Mouse (Mus musculus) kidney, adult 2 months (tissue): ENCODE measurements around the gene Wdr59. TPM values are rescaled to one million over a fixed set of nuclear protein-coding genes. Genes with fewer than 3 reads are reported as not detected.

Source experiments
- DNase-seq: peaks from one replicate; pipeline ENCODE4 v3.0.0; 2021
- H3K27ac ChIP-seq: fragments of 200-500 bp; 2 replicates; pipeline ENCODE4 v1.5.1; 2012; ENCODE audit warnings: low read depth, low read length, control low read depth, inconsistent platforms; ENCODE audit not compliant: insufficient read depth
- H3K27me3 ChIP-seq: fragments of 200-500 bp; replicated peaks from 2 replicates; pipeline ENCODE4 v1.6.1; 2012; ENCODE audit warnings: mild to moderate bottlenecking, moderate library complexity, low read length, inconsistent platforms; ENCODE audit not compliant: control insufficient read depth, insufficient read depth
- H3K36me3 ChIP-seq: fragments of 200-500 bp; 2 replicates; pipeline ENCODE4 v1.6.1; 2012; ENCODE audit warnings: mild to moderate bottlenecking, moderate library complexity, low read length, inconsistent platforms; ENCODE audit not compliant: control insufficient read depth, insufficient read depth
- H3K4me1 ChIP-seq: fragments of 200-500 bp; 2 replicates; pipeline ENCODE4 v1.6.1; 2011; ENCODE audit warnings: low read length; ENCODE audit not compliant: control insufficient read depth, insufficient read depth
- H3K4me3 ChIP-seq: fragments of 200-500 bp; 2 replicates; pipeline ENCODE4 v1.5.1; 2011; ENCODE audit warnings: mild to moderate bottlenecking, low read depth, low read length, control low read depth; ENCODE audit not compliant: insufficient read depth
- CTCF ChIP-seq: fragments of 200-500 bp; conservative IDR thresholded peaks from 2 replicates; pipeline ENCODE4 v1.5.1; 2011; ENCODE audit warnings: low read depth, mild to moderate bottlenecking, control low read depth, low read length, moderate library complexity, mixed read lengths; ENCODE audit not compliant: insufficient read depth, insufficient read length
- POLR2A ChIP-seq: fragments of 200-500 bp; IDR thresholded peaks from one replicate; pipeline ENCODE4 v1.6.1; 2011; ENCODE audit warnings: low read depth, low read length, control low read depth
- WGBS: fragments of 180-500 bp; shearing (Covaris S2); methylation state at CpG from one replicate; pipeline ENCODE4 v1.1.7; 2018; 5-methylcytosine and 5-hydroxymethylcytosine counted together
- polyA plus RNA-seq: library from polyadenylated mRNA; depleted of rRNA; stranded (reverse); fragments of >200 nt; gene quantifications from 2 replicates; pipeline ENCODE4 v1.2.3, GENCODE M21; 2012

Gene Wdr59
- polyA plus RNA-seq, 1 experiment: 6.9 TPM

DNA sequence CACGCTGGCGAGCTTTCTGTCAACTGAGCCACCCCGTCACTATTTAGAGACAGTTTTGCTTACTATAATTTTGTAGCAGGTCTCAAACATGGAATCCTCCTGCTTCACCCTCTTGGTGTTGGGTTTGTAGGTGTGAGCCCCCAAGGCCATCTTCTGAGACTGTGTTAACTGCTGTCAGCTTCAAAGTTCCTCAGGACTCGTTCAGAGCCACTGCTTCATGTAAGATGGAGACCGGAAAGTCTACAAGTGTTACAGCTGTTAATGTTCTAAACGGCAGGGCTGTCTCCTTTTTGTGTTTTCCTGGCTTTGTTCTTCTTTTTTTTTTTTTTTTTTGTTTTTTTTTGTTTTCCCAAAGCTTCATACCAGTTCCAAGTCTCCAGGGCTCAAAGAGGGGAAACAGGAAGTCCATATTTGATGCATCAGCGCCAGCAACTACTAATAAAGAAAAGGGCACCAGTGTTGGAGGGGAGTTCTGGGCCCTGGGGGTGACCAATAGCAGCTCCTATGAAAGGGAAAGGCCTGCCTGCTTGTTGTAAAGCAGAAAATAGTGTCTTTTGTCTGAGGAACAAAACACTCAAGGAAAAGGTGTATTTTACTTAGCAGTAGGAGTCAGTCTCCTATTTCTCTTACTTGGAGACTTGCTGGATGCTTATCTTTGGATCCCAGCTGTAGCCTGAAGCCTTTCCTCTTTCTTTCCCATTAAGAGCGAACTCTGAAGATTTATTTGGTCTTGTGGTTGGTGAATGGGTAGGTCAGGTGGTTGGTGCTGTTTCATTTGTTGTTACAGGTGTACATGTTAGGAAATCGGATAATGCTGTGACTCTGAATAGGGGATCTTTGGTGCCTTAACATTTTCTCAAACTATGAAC, 28.3 kb upstream of the Wdr59 start:
- 50% methylated on average over 9 of the region's 9 CpGs for WGBS
- H3K36me3 ChIP-seq: no peaks in the 10 kb centered on the region
- H3K27ac ChIP-seq: peak overlapping the region; percentile 63
- H3K4me3 ChIP-seq: no peak overlapping the region
- peak; percentile 55 for DNase-seq
- H3K27me3 ChIP-seq: no peaks in the 10 kb centered on the region
- peaks cover 3% of the 10 kb centered on the region; the same call in 1 of the 2 replicates for H3K4me1 ChIP-seq
- TF ChIP-seq POLR2A: no peak
- no peak for TF ChIP-seq CTCF

DNA sequence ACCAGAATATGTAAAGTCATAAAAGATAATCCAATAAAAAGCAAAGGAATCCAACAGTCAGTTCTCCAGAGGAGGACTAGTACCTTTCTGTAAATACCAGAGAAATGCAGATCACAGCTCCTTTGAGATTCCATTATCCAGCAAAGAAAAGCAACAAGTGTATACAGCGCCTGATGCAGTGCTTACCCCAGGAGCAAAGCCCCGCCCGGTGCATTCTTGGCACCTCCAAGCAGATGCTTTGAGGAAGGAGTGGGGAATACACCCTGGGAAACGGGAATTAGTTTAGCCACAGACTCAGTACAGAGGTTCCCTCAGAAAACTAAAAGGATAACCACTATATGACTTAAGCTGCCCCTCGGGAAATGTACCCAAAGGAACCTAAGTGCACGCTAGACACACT, 26.3 kb upstream of the Wdr59 start:
- DNase-seq: no peak
- H3K4me3 ChIP-seq: no peak overlapping the region
- no peaks in the 10 kb centered on the region for H3K27me3 ChIP-seq
- H3K36me3 ChIP-seq: no peaks in the 10 kb centered on the region
- 87% methylated on average over 6 of the region's 6 CpGs for WGBS
- no peak for TF ChIP-seq POLR2A
- no peak for TF ChIP-seq CTCF
- H3K4me1 ChIP-seq: peaks cover 3% of the 10 kb centered on the region; the same call in 1 of the 2 replicates
- H3K27ac ChIP-seq: no peak overlapping the region

DNA sequence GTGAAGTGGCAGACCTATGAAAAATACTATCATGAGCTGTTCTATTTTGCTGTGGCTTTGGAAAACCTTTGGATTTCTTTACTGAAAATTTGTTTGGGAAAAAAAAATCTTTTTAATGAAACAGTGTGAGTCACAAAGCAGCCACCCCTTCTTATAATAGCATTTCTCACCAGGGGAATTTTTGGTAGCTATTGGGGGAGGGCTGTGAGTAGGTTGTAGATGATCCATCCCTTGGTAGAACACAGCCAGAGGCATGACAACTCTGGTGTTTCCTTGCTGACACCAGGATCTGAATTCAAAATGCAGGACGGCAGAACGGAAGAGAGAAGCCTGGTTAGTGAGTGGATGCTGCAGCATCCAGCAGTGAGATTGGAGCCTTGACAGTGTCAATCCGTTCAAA, 25.3 kb upstream of the Wdr59 start:
- no peak for DNase-seq
- no peak overlapping the region for H3K27ac ChIP-seq
- no peaks in the 10 kb centered on the region for H3K27me3 ChIP-seq
- TF ChIP-seq POLR2A: no peak
- TF ChIP-seq CTCF: no peak
- no peak overlapping the region for H3K4me3 ChIP-seq
- WGBS: 91% methylated on average over 3 of the region's 3 CpGs
- H3K4me1 ChIP-seq: peaks cover 3% of the 10 kb centered on the region; the same call in 1 of the 2 replicates
- H3K36me3 ChIP-seq: no peaks in the 10 kb centered on the region

DNA sequence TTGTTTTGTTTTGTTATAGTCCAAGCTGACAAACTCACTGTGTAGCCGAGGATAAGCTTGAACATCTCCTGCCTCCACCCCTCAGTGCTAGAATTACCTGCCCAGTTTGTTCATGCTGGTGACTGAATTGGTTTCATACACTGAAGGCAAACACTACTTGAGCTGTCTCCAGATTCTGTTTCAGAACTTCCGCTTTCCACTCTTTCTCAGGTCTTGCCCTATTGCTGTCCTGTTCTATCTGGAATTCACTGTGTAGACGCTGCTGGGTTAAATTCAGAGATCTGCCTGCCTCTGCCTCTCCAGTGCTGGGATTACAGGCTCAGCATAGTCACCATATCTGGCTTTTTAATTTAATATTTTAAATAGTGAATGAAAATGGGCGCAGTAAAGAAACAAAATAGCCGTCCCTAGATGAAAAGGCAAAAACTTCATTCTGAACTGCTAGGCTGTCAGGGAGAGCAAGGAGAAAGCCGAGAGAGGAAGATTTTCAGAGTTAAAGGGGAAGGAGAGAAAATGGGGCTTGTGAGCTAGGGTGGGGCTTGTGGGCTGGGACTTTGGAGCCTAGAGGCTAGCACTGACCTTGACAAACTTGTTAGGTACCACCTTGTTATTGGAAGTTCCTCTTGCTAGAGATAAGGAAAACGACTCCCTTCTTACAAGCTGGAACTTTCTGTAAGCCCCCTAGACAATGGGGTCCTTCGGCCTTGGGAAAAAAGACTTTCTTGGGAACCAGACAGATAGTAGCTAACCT, 23.7 kb upstream of the Wdr59 start:
- Histone ChIP-seq H3K4me1 (peaks cover 3% of the 10 kb centered on the region; the same call in 1 of the 2 replicates), H3K27me3 (no peaks in the 10 kb centered on the region), H3K27ac (no peak overlapping the region), H3K36me3 (no peaks in the 10 kb centered on the region), H3K4me3 (no peak overlapping the region)
- TF ChIP-seq CTCF: no peak
- no peak for TF ChIP-seq POLR2A
- 80% methylated on average over 8 of the region's 8 CpGs for WGBS
- no peak for DNase-seq

DNA sequence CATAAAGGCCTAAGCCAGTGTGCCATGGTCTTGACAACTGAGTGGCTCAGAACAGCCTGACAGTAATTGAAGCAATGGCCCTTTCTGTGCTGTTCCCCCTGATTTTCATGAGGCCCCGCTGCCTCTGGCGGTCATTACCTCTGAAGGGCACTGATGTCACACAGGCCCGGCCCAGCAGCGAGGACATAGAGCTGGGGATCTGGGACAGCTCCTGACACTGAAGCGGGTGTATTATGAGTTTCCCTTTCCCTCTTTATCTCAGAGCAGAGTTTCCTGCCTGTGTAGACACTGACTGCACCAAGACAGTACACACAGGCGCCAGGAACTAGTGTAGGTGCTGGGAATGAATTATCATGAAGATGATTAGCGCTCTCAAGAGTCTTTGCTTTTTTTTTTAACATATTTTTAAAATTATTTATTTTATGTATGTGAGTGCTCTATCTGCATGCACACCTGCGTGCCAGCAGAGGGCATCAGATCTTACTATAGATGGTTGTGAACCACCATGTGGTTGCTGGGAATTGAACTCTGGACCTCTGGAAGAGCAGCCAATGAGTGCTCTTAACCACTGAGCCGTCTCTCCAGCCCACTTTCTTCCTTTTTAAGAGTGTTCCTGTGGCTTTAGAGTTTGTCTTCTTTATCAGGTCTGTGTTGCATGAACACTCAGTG, 22.0 kb upstream of the Wdr59 start:
- H3K36me3 ChIP-seq: no peaks in the 10 kb centered on the region
- WGBS: 79% methylated on average over 9 of the region's 9 CpGs
- no peak for DNase-seq
- TF ChIP-seq POLR2A (no peak), CTCF (no peak)
- no peaks in the 10 kb centered on the region; the same call in 1 of the 2 replicates for H3K4me1 ChIP-seq
- H3K27ac ChIP-seq: no peak overlapping the region
- H3K4me3 ChIP-seq: no peak overlapping the region
- H3K27me3 ChIP-seq: no peaks in the 10 kb centered on the region

DNA sequence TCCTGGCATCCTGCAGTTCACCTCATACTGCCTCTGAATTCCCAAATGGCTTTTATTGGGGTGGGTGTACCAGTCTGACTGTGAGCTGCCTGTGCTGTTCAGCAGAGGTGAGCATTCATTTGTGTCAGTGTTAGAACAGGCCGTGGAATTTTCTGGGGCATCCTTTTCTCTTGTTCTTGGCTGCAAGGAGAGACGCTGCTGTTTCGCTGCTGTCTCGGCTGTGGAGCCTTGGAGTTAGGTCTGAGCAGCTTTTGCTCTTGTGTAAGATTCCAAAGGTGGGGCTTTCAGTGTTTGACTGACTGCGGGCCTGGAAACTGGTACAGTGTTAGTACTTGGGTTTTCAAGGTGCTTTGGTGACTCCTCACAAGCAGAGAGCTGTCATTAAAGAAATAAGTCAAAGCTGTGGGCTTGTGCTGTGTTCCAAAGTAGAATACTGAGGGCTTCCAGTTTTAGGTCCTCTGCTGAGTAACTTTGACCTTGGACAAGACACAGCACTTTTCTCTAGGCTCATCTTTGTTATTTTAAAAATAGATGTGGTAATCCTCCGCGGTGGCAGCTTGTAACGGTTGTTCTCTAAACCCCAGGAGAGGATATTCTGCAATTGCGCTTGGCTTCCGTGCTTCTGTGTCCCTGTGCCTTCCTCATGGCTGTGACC, 17.7 kb upstream of the Wdr59 start:
- H3K36me3 ChIP-seq: no peaks in the 10 kb centered on the region
- no peak for DNase-seq
- no peaks in the 10 kb centered on the region for H3K27me3 ChIP-seq
- no peak overlapping the region; the same call in 1 of the 2 replicates for H3K27ac ChIP-seq
- WGBS: 46% methylated on average over 10 of the region's 10 CpGs
- no peak for TF ChIP-seq POLR2A
- H3K4me1 ChIP-seq: no peaks in the 10 kb centered on the region; the same call in 1 of the 2 replicates
- no peak overlapping the region for H3K4me3 ChIP-seq
